Mouse (Mus musculus) forebrain, embryonic 12.5 days (tissue): ENCODE results near the gene Cotl1. TPM values are rescaled to one million over a fixed set of nuclear protein-coding genes. Genes with fewer than 3 reads are reported as not detected.

Experiments used
- ATAC-seq: fragments of 200-750 bp; cut with Nextera tagmentation; 2 replicates; pipeline ENCODE4 v1.8.0; 2017; ENCODE audit warnings: moderate TSS enrichment; ENCODE audit not compliant: low FRiP score
- H3K27ac ChIP-seq: fragments of 300-500 bp; sonication (generic); 2 replicates; pipeline ENCODE4 v1.5.1; 2016; ENCODE audit warnings: mild to moderate bottlenecking
- H3K27me3 ChIP-seq: fragments of 300-500 bp; sonication (generic); 2 replicates; pipeline ENCODE4 v1.6.1; 2016; ENCODE audit warnings: mild to moderate bottlenecking
- H3K36me3 ChIP-seq: fragments of 300-500 bp; sonication (generic); replicated peaks from 2 replicates; pipeline ENCODE4 v1.6.1; 2016; ENCODE audit warnings: mild to moderate bottlenecking
- H3K4me1 ChIP-seq: fragments of 300-500 bp; sonication (generic); 2 replicates; pipeline ENCODE4 v1.6.1; 2016
- H3K4me2 ChIP-seq: fragments of 300-500 bp; sonication (generic); 2 replicates; pipeline ENCODE4 v1.6.1; 2016; ENCODE audit warnings: mild to moderate bottlenecking, moderate library complexity
- H3K4me3 ChIP-seq: fragments of 300-500 bp; sonication (generic); replicated peaks from 2 replicates; pipeline ENCODE4 v1.5.1; 2016; ENCODE audit warnings: mild to moderate bottlenecking
- H3K9ac ChIP-seq: fragments of 300-500 bp; sonication (generic); 2 replicates; pipeline ENCODE4 v1.6.1; 2016; ENCODE audit warnings: mild to moderate bottlenecking
- H3K9me3 ChIP-seq: fragments of 300-500 bp; sonication (generic); 2 replicates; pipeline ENCODE4 v1.6.1; 2016
- WGBS: fragments of 180-500 bp; shearing (Covaris S2); methylation state at CpG from one replicate; pipeline ENCODE4 v1.1.7; 2016; 5-methylcytosine and 5-hydroxymethylcytosine counted together
- polyA plus RNA-seq: library from polyadenylated mRNA; unstranded; fragments of >200 nt; fragmentation: Nextera tagmentation; extraction: Ambion mirVana; gene quantifications from 2 replicates; pipeline ENCODE4 v1.2.1, GENCODE M21; 2016

The Cotl1 gene
- polyA plus RNA-seq, 1 experiment from 2014 or later, result 282 TPM

GRCm38 (mm10) chr8:119791804-119792704 is 48.3 kb downstream of the Cotl1 start:
- no peak overlapping the region for H3K4me3 ChIP-seq
- no peaks in the 10 kb centered on the region for H3K27me3 ChIP-seq
- H3K9ac ChIP-seq, result no peak overlapping the region
- 4% methylated on average over 16 of the region's 16 CpGs for WGBS
- peaks cover 36% of the 10 kb centered on the region for H3K4me1 ChIP-seq
- H3K9me3 ChIP-seq, result no peaks in the 10 kb centered on the region
- peak; percentile 67 for ATAC-seq
- H3K27ac ChIP-seq, result peak overlapping the region; percentile 79
- no peak overlapping the region for H3K4me2 ChIP-seq
- H3K36me3 ChIP-seq, result no peaks in the 10 kb centered on the region

- 0 out of 2 replicates have a peak, but pooled peaks cover under 1% of the 10 kb centered on the region for H3K27me3 ChIP-seq
- peak overlapping the region; percentile 56 for H3K27ac ChIP-seq
- H3K4me2 ChIP-seq, result no peak overlapping the region
- H3K9me3 ChIP-seq, result no peaks in the 10 kb centered on the region
- no peak overlapping the region for H3K9ac ChIP-seq
- H3K36me3 ChIP-seq, result no peaks in the 10 kb centered on the region
- no peak overlapping the region for H3K4me3 ChIP-seq
- peaks cover 50% of the 10 kb centered on the region for H3K4me1 ChIP-seq
- 85% methylated on average over 7 of the region's 7 CpGs for WGBS
- ATAC-seq, result no peak
Observed at GRCm38 (mm10) chr8:119789581-119789980, 50.8 kb downstream of the Cotl1 start.

GRCm38 (mm10) chr8:119788607-119789381 is 51.5 kb downstream of the Cotl1 start:
- no peaks in the 10 kb centered on the region for H3K36me3 ChIP-seq
- no peak overlapping the region for H3K4me2 ChIP-seq
- 69% methylated on average over 9 of the region's 9 CpGs for WGBS
- ATAC-seq, result no peak
- no peaks in the 10 kb centered on the region for H3K9me3 ChIP-seq
- 0 out of 2 replicates have a peak, but pooled peaks cover 5% of the 10 kb centered on the region for H3K27me3 ChIP-seq
- H3K4me1 ChIP-seq, result peaks cover 58% of the 10 kb centered on the region
- no peak overlapping the region for H3K9ac ChIP-seq
- H3K27ac ChIP-seq, result peak overlapping the region; percentile 56
- H3K4me3 ChIP-seq, result no peak overlapping the region

- 0 out of 2 replicates have a peak overlapping the region, but pooled peaks have one; percentile 26 for H3K27ac ChIP-seq
- 0 out of 2 replicates have a peak, but pooled peaks cover 5% of the 10 kb centered on the region for H3K27me3 ChIP-seq
- H3K9me3 ChIP-seq, result no peaks in the 10 kb centered on the region
- 55% methylated on average over 4 of the region's 4 CpGs for WGBS
- H3K4me2 ChIP-seq, result no peak overlapping the region
- H3K9ac ChIP-seq, result no peak overlapping the region
- H3K4me1 ChIP-seq, result peaks cover 55% of the 10 kb centered on the region
- no peak for ATAC-seq
- no peak overlapping the region for H3K4me3 ChIP-seq
- H3K36me3 ChIP-seq, result no peaks in the 10 kb centered on the region
Observed at GRCm38 (mm10) chr8:119787341-119787740, 53.0 kb downstream of the Cotl1 start.

- H3K27ac ChIP-seq, result no peak overlapping the region
- WGBS, result 82% methylated on average over 3 of the region's 3 CpGs
- H3K4me3 ChIP-seq, result no peak overlapping the region
- H3K27me3 ChIP-seq, result 0 out of 2 replicates have a peak, but pooled peaks cover 5% of the 10 kb centered on the region
- no peak for ATAC-seq
- H3K4me1 ChIP-seq, result peaks cover 51% of the 10 kb centered on the region
- no peaks in the 10 kb centered on the region for H3K36me3 ChIP-seq
- H3K4me2 ChIP-seq, result no peak overlapping the region
- H3K9ac ChIP-seq, result no peak overlapping the region
- H3K9me3 ChIP-seq, result no peaks in the 10 kb centered on the region
Observed at GRCm38 (mm10) chr8:119786871-119787270, 53.5 kb downstream of the Cotl1 start.

GRCm38 (mm10) chr8:119785764-119786405 is 54.5 kb downstream of the Cotl1 start:
- H3K4me2 ChIP-seq, result peak overlapping the region; percentile 10; the same call in 1 of the 2 replicates
- peak overlapping the region; percentile 80 for H3K27ac ChIP-seq
- H3K36me3 ChIP-seq, result no peaks in the 10 kb centered on the region
- ATAC-seq, result peak; percentile 53; the same call in 1 of the 2 replicates
- H3K4me3 ChIP-seq, result no peak overlapping the region
- WGBS, result 47% methylated on average over 18 of the region's 18 CpGs
- H3K4me1 ChIP-seq, result peaks cover 41% of the 10 kb centered on the region
- H3K9me3 ChIP-seq, result no peaks in the 10 kb centered on the region
- H3K9ac ChIP-seq, result no peak overlapping the region
- peaks cover 8% of the 10 kb centered on the region; the same call in 1 of the 2 replicates for H3K27me3 ChIP-seq

GRCm38 (mm10) chr8:119784676-119785075 is 55.7 kb downstream of the Cotl1 start:
- WGBS, result 47% methylated on average over 7 of the region's 7 CpGs
- no peak overlapping the region for H3K9ac ChIP-seq
- H3K4me2 ChIP-seq, result no peak overlapping the region
- ATAC-seq, result no peak
- peaks cover 34% of the 10 kb centered on the region for H3K4me1 ChIP-seq
- H3K4me3 ChIP-seq, result no peak overlapping the region
- no peaks in the 10 kb centered on the region for H3K36me3 ChIP-seq
- no peak overlapping the region for H3K27ac ChIP-seq
- H3K9me3 ChIP-seq, result no peaks in the 10 kb centered on the region
- peaks cover 11% of the 10 kb centered on the region; the same call in 1 of the 2 replicates for H3K27me3 ChIP-seq

- H3K36me3 ChIP-seq, result no peaks in the 10 kb centered on the region
- no peak overlapping the region for H3K9ac ChIP-seq
- no peak overlapping the region for H3K4me2 ChIP-seq
- no peaks in the 10 kb centered on the region for H3K9me3 ChIP-seq
- WGBS, result 55% methylated on average over 9 of the region's 9 CpGs
- no peak overlapping the region for H3K27ac ChIP-seq
- H3K4me3 ChIP-seq, result no peak overlapping the region
- peaks cover 31% of the 10 kb centered on the region for H3K4me1 ChIP-seq
- ATAC-seq, result no peak
- peaks cover 11% of the 10 kb centered on the region; the same call in 1 of the 2 replicates for H3K27me3 ChIP-seq
Observed at GRCm38 (mm10) chr8:119784141-119784574, 56.2 kb downstream of the Cotl1 start.

- peaks cover 11% of the 10 kb centered on the region; the same call in 1 of the 2 replicates for H3K27me3 ChIP-seq
- no peaks in the 10 kb centered on the region for H3K9me3 ChIP-seq
- peaks cover 30% of the 10 kb centered on the region for H3K4me1 ChIP-seq
- no peak overlapping the region for H3K27ac ChIP-seq
- no peak overlapping the region for H3K9ac ChIP-seq
- H3K4me3 ChIP-seq, result no peak overlapping the region
- 74% methylated on average over 6 of the region's 6 CpGs for WGBS
- no peaks in the 10 kb centered on the region for H3K36me3 ChIP-seq
- H3K4me2 ChIP-seq, result no peak overlapping the region
- ATAC-seq, result no peak
Observed at GRCm38 (mm10) chr8:119783579-119783978, 56.8 kb downstream of the Cotl1 start.

- peaks cover 32% of the 10 kb centered on the region for H3K4me1 ChIP-seq
Observed at GRCm38 (mm10) chr8:119782715-119783114, 57.6 kb downstream of the Cotl1 start.

GRCm38 (mm10) chr8:119781086-119781840 is 59.1 kb downstream of the Cotl1 start:
- no peak overlapping the region for H3K9ac ChIP-seq
- peaks cover 11% of the 10 kb centered on the region; the same call in 1 of the 2 replicates for H3K27me3 ChIP-seq
- H3K4me2 ChIP-seq, result no peak overlapping the region
- H3K4me3 ChIP-seq, result no peak overlapping the region
- peaks cover 41% of the 10 kb centered on the region for H3K4me1 ChIP-seq
- H3K36me3 ChIP-seq, result no peaks in the 10 kb centered on the region
- WGBS, result 67% methylated on average over 4 of the region's 4 CpGs
- H3K27ac ChIP-seq, result 0 out of 2 replicates have a peak overlapping the region, but pooled peaks have one; percentile 14
- ATAC-seq, result no peak
- no peaks in the 10 kb centered on the region for H3K9me3 ChIP-seq

More at GRCm38 (mm10) chr8:119782715-119783114, 57.6 kb downstream of the Cotl1 start:
- no peak overlapping the region for H3K9ac ChIP-seq
- 6% methylated on average over 5 of the region's 5 CpGs for WGBS
- H3K9me3 ChIP-seq, result no peaks in the 10 kb centered on the region
- no peak overlapping the region for H3K27ac ChIP-seq
- H3K4me2 ChIP-seq, result no peak overlapping the region
- no peak for ATAC-seq
- H3K27me3 ChIP-seq, result peaks cover 11% of the 10 kb centered on the region; the same call in 1 of the 2 replicates
- no peak overlapping the region for H3K4me3 ChIP-seq
- no peaks in the 10 kb centered on the region for H3K36me3 ChIP-seq
